Comparison of ENCODE assay signal across 9 mouse cellular contexts in genomic region chr7:29785023-29785422, GRCm38 (mm10). TPM values are rescaled to one million over a fixed set of nuclear protein-coding genes. Genes with fewer than 3 reads are reported as not detected.
DNase-seq lines count a peak whose midpoint lies in the region; ATAC-seq and TF ChIP-seq lines count a peak whose summit lies in the region.
"Had no signal": no experiment of that assay in that cellular context is flagged by ENCODE, and none has a peak within 500 bp of the region (broad histone marks: within the 10 kb centered on the region; RNA-seq: fewer than 3 reads in every experiment).

No protein-coding gene starts in this region.

- no peaks in the 10 kb centered on the region for H3K9me3 ChIP-seq in heart, embryonic 10.5 days
- peaks cover 2% of the 10 kb centered on the region for H3K9me3 ChIP-seq in CH12.LX (replicated peaks; ENCODE audit: low read length)
- no peaks in the 10 kb centered on the region for H3K9me3 ChIP-seq in forebrain, embryonic 15.5 days
- H3K9me3 ChIP-seq in liver, embryonic 14.5 days (ENCODE audit: control insufficient read depth, low read length): no peaks in the 10 kb centered on the region

- no peaks in the 10 kb centered on the region for H3K27me3 ChIP-seq in heart, embryonic 10.5 days (ENCODE audit: insufficient read depth, poor library complexity, severe bottlenecking)
- H3K27me3 ChIP-seq in CH12.LX (replicated peaks): no peaks in the 10 kb centered on the region
- no peaks in the 10 kb centered on the region for H3K27me3 ChIP-seq in forebrain, embryonic 15.5 days
- H3K27me3 ChIP-seq in liver, embryonic 14.5 days (ENCODE audit: control insufficient read depth, insufficient read depth, low read length): no peaks in the 10 kb centered on the region

- 0 out of 2 replicates have a peak overlapping the region, but pooled peaks have one; percentile 3 for H3K4me2 ChIP-seq in CH12.LX (ENCODE audit: insufficient read depth, low read depth, poor library complexity, severe bottlenecking)
- H3K4me2 ChIP-seq in forebrain, embryonic 15.5 days (replicated peaks): peak overlapping the region; percentile 73
- H3K4me2 ChIP-seq in liver, embryonic 14.5 days (ENCODE audit: low read depth): peak overlapping the region; percentile 63

- no peak for TF ChIP-seq CTCF in CH12.LX (conservative IDR thresholded peaks at IDR 0.05 in 1 of 2, IDR thresholded peaks at IDR 0.05 in 1 of 2; ENCODE audit: low read depth in 2 of 2, low read length in 2 of 2)
- TF ChIP-seq CTCF in liver, embryonic 14.5 days (IDR thresholded peaks at IDR 0.05; ENCODE audit: low read depth): no peak

- dilution Hi-C loops in CH12.LX (cut with MboI; ENCODE audit: extremely low pct_ligation_motif_present, extremely low pct_unique_long_range_greater_than_20kb, low sequenced_read_pairs): no loop called here

- H3K4me1 ChIP-seq in heart, embryonic 10.5 days: peaks cover 14% of the 10 kb centered on the region; the same call in 1 of the 2 replicates
- H3K4me1 ChIP-seq in CH12.LX (ENCODE audit: control insufficient read depth in 1 of 2, insufficient read depth in 2 of 2): peaks cover 0 to 14% of the 10 kb centered on the region in 2 experiments; a peak in 2 of 4 replicates
- H3K4me1 ChIP-seq in forebrain, embryonic 15.5 days: peaks cover 30% of the 10 kb centered on the region
- peaks cover 0 to 2% of the 10 kb centered on the region in 2 experiments; a peak in 1 of 4 replicates for H3K4me1 ChIP-seq in liver, embryonic 14.5 days (replicated peaks; ENCODE audit: control insufficient read depth in 2 of 2, insufficient read depth in 2 of 2, low read length in 1 of 2)

- 69% methylated on average over 8 of the region's 8 CpGs for WGBS in heart, embryonic 10.5 days
- WGBS in forebrain, embryonic 15.5 days: 40% methylated on average over 8 of the region's 8 CpGs
- WGBS in liver, embryonic 14.5 days (ENCODE audit: insufficient replicate concordance): 61% methylated on average over 8 of the region's 8 CpGs

- in situ Hi-C loops in CH12.LX (cut with MboI; ENCODE audit: low pct_ligation_motif_present, low pct_unique_long_range_greater_than_20kb, low sequenced_read_pairs): no loop called here

- peak overlapping the region; percentile 93 for H3K4me3 ChIP-seq in heart, embryonic 10.5 days
- peak overlapping the region in 1 of 3 experiments; percentile 66 for H3K4me3 ChIP-seq in CH12.LX (replicated peaks in 1 of 3; ENCODE audit: low read depth in 2 of 3, low read length in 2 of 3, poor library complexity in 1 of 3)
- H3K4me3 ChIP-seq in forebrain, embryonic 15.5 days: peak overlapping the region; percentile 85
- no peak overlapping the region for H3K4me3 ChIP-seq in liver, embryonic 14.5 days (ENCODE audit: insufficient read depth in 1 of 2, low read depth in 2 of 2, low read length in 2 of 2)

- TF ChIP-seq EP300 in CH12.LX (IDR thresholded peaks at IDR 0.05; ENCODE audit: low read length): no peak
- no peak for TF ChIP-seq EP300 in liver, embryonic 14.5 days (IDR thresholded peaks at IDR 0.05; ENCODE audit: low read depth)

- H3K27ac ChIP-seq in heart, embryonic 10.5 days: no peak overlapping the region; the same call in 1 of the 2 replicates
- no peak overlapping the region for H3K27ac ChIP-seq in CH12.LX (ENCODE audit: insufficient read depth, low read depth)
- no peak overlapping the region for H3K27ac ChIP-seq in forebrain, embryonic 15.5 days (replicated peaks)
- H3K27ac ChIP-seq in liver, embryonic 14.5 days: no peak overlapping the region

- no peak for TF ChIP-seq RAD21 in CH12.LX (IDR thresholded peaks at IDR 0.05; ENCODE audit: low read depth, low read length)

- DNase-seq in heart, embryonic 10.5 days (ENCODE audit: low spot score): no peak
- no peak for DNase-seq in heart, adult 18-20 months
- no peak for DNase-seq in CH12.LX (ENCODE audit: extremely low read depth)
- DNase-seq in liver, embryonic 14.5 days (ENCODE audit: low read depth in 3 of 3, low spot score in 3 of 3): no peak
- no peak for DNase-seq in gastrocnemius, postnatal 25 days
- DNase-seq in spleen, postnatal 36 days (ENCODE audit: low spot score in 2 of 2): no peak
- no peak for DNase-seq in MN1 (ENCODE audit: low spot score)
- DNase-seq: gastrocnemius, postnatal 36 days had no signal

- H3K36me3 ChIP-seq in heart, embryonic 10.5 days: peaks cover 32% of the 10 kb centered on the region
- peaks cover 0 to 7% of the 10 kb centered on the region in 2 experiments for H3K36me3 ChIP-seq in CH12.LX (replicated peaks in 1 of 2; ENCODE audit: control insufficient read depth in 1 of 2, insufficient read depth in 1 of 2, low read length in 1 of 2)
- H3K36me3 ChIP-seq in forebrain, embryonic 15.5 days: peaks cover 28% of the 10 kb centered on the region
- H3K36me3 ChIP-seq in liver, embryonic 14.5 days (replicated peaks; ENCODE audit: control insufficient read depth, insufficient read depth, low read depth): no peaks in the 10 kb centered on the region

- H3K9ac ChIP-seq in CH12.LX (ENCODE audit: insufficient read depth, low read depth): no peak overlapping the region
- peak overlapping the region; percentile 85 for H3K9ac ChIP-seq in forebrain, embryonic 15.5 days (replicated peaks)
- H3K9ac ChIP-seq in liver, embryonic 14.5 days (replicated peaks): no peak overlapping the region

- TF ChIP-seq POLR2A in CH12.LX (IDR thresholded peaks at IDR 0.05; ENCODE audit: low read depth, low read length): no peak

- H3K79me2 ChIP-seq in CH12.LX (replicated peaks; ENCODE audit: control insufficient read depth, extremely low read depth, insufficient read depth, poor library complexity, severe bottlenecking): no peaks in the 10 kb centered on the region

- no peak for ATAC-seq in forebrain, embryonic 15.5 days (replicated peaks)
- ATAC-seq in liver, embryonic 14.5 days (ENCODE audit: insufficient read depth): no peak

TF ChIP-seq in CH12.LX, 34 proteins besides CTCF, POLR2A, EP300 and RAD21 (continues in another document):
- TF ChIP-seq BHLHE40 (IDR thresholded peaks at IDR 0.05; ENCODE audit: low read depth, low read length) (no peak), ZNF384 (IDR thresholded peaks at IDR 0.05; ENCODE audit: low read depth, low read length) (no peak), IRF4 (IDR thresholded peaks at IDR 0.05; ENCODE audit: low read depth, low read length) (no peak), ELF1 (IDR thresholded peaks at IDR 0.05; ENCODE audit: low read depth, low read length) (no peak), USF2 (conservative IDR thresholded peaks at IDR 0.05; ENCODE audit: low read depth, low read length) (no peak), GABPA (IDR thresholded peaks at IDR 0.05; ENCODE audit: insufficient replicate concordance, low read depth, low read length) (no peak), TCF12 (IDR thresholded peaks at IDR 0.05; ENCODE audit: low read depth, low read length) (no peak), MAZ (IDR thresholded peaks at IDR 0.05; ENCODE audit: low read depth, low read length) (no peak), MEF2A (IDR thresholded peaks at IDR 0.05; ENCODE audit: borderline replicate concordance, low read depth, low read length) (no peak), PAX5 (IDR thresholded peaks at IDR 0.05; ENCODE audit: low read length) (no peak), MXI1 (IDR thresholded peaks at IDR 0.05; ENCODE audit: low read depth, low read length) (no peak), ZMIZ1 (IDR thresholded peaks at IDR 0.05; ENCODE audit: low read depth, low read length) (no peak)

RNA-seq across cellular contexts. Expression of gene Zfp30, which starts 1.2 kb away (rescaled TPM):
- polyA plus RNA-seq in heart, embryonic 10.5 days (2016; fragmentation: Nextera tagmentation; extraction: Ambion mirVana): 3.7 and 3.8 TPM in 2 replicates
- total RNA-seq in heart, adult 18-20 months (2021): 1 to 10 TPM; 3.4 to 4.2 TPM
- 0.50 and 0.76 TPM in 2 replicates for total RNA-seq in CH12.LX (2012; rRNA removed)
- total RNA-seq in CH12.LX (2014; rRNA removed): 0.54 TPM in 2 replicates
- 0.45 and 0.76 TPM in 2 replicates for polyA plus RNA-seq in CH12.LX (2012; ENCODE audit: insufficient read length, low read depth)
- polyA plus RNA-seq in forebrain, embryonic 15.5 days (2015; fragmentation: Nextera tagmentation; extraction: Ambion mirVana): 17.1 and 17.3 TPM in 2 replicates
- 0.32 and 0.45 TPM in 2 replicates for polyA plus RNA-seq in liver, embryonic 14.5 days (2012; rRNA removed)
- polyA plus RNA-seq in liver, embryonic 14.5 days (2014; fragmentation: Nextera tagmentation; extraction: Ambion mirVana): 0.32 and 0.61 TPM in 2 replicates
- 1 to 10 TPM; 2.2 to 2.8 TPM for total RNA-seq in gastrocnemius, postnatal 25 days (2021)

RNA-seq across cellular contexts. Expression of gene Zfp84, which starts 16.7 kb away (rescaled TPM):
- polyA plus RNA-seq in heart, embryonic 10.5 days (2016; fragmentation: Nextera tagmentation; extraction: Ambion mirVana): 8.3 and 9.8 TPM in 2 replicates
- total RNA-seq in heart, adult 18-20 months (2021): 10 to 100 TPM; 10.9 to 11.4 TPM
- total RNA-seq in CH12.LX (2012; rRNA removed): 9.6 and 10.4 TPM in 2 replicates
- 8.5 and 9.2 TPM in 2 replicates for total RNA-seq in CH12.LX (2014; rRNA removed)
- polyA plus RNA-seq in CH12.LX (2012; ENCODE audit: insufficient read length, low read depth): 7.7 and 7.9 TPM in 2 replicates
- polyA plus RNA-seq in forebrain, embryonic 15.5 days (2015; fragmentation: Nextera tagmentation; extraction: Ambion mirVana): 19.2 and 20.8 TPM in 2 replicates
- 2.2 and 2.8 TPM in 2 replicates for polyA plus RNA-seq in liver, embryonic 14.5 days (2012; rRNA removed)
- polyA plus RNA-seq in liver, embryonic 14.5 days (2014; fragmentation: Nextera tagmentation; extraction: Ambion mirVana): 3.1 and 4.1 TPM in 2 replicates
- total RNA-seq in gastrocnemius, postnatal 25 days (2021): 1 to 10 TPM; 6.4 to 6.9 TPM

RNA-seq across cellular contexts. Expression of gene Zfp790, which starts 30.9 kb away (rescaled TPM):
- polyA plus RNA-seq in heart, embryonic 10.5 days (2016; fragmentation: Nextera tagmentation; extraction: Ambion mirVana): 10.5 and 10.8 TPM in 2 replicates
- total RNA-seq in heart, adult 18-20 months (2021): 1 to 10 TPM; 9.1 to 9.8 TPM
- total RNA-seq in CH12.LX (2012; rRNA removed): 7.6 and 7.8 TPM in 2 replicates
- 4.1 and 5.8 TPM in 2 replicates for total RNA-seq in CH12.LX (2014; rRNA removed)
- polyA plus RNA-seq in CH12.LX (2012; ENCODE audit: insufficient read length, low read depth): 4.4 and 4.6 TPM in 2 replicates
- 31.5 and 32.0 TPM in 2 replicates for polyA plus RNA-seq in forebrain, embryonic 15.5 days (2015; fragmentation: Nextera tagmentation; extraction: Ambion mirVana)
- 1.0 and 1.7 TPM in 2 replicates for polyA plus RNA-seq in liver, embryonic 14.5 days (2012; rRNA removed)
- 3.4 and 4.1 TPM in 2 replicates for polyA plus RNA-seq in liver, embryonic 14.5 days (2014; fragmentation: Nextera tagmentation; extraction: Ambion mirVana)
- 1 to 10 TPM; 7.5 to 8.3 TPM for total RNA-seq in gastrocnemius, postnatal 25 days (2021)

RNA-seq across cellular contexts. Expression of gene Catsperg2, which starts 58.2 kb away (rescaled TPM):
- not detected in 2 replicates for polyA plus RNA-seq in heart, embryonic 10.5 days (2016; fragmentation: Nextera tagmentation; extraction: Ambion mirVana)
- not detected for total RNA-seq in heart, adult 18-20 months (2021)
- 0.04 TPM in 1 of 2 replicates, not detected in the other for total RNA-seq in CH12.LX (2012; rRNA removed)
- not detected in 2 replicates for total RNA-seq in CH12.LX (2014; rRNA removed)
- not detected in 2 replicates for polyA plus RNA-seq in CH12.LX (2012; ENCODE audit: insufficient read length, low read depth)
- 0.19 and 0.49 TPM in 2 replicates for polyA plus RNA-seq in forebrain, embryonic 15.5 days (2015; fragmentation: Nextera tagmentation; extraction: Ambion mirVana)
- 0.01 TPM in 1 of 2 replicates, not detected in the other for polyA plus RNA-seq in liver, embryonic 14.5 days (2012; rRNA removed)
- not detected in 2 replicates for polyA plus RNA-seq in liver, embryonic 14.5 days (2014; fragmentation: Nextera tagmentation; extraction: Ambion mirVana)
- not detected for total RNA-seq in gastrocnemius, postnatal 25 days (2021)
- total RNA-seq: gastrocnemius, postnatal 36 days had no signal

Comparison
In these comparisons a context has a peak if more than half of its experiments do, and no peak if none do; other contexts are left out.
1. H3K4me3 ChIP-seq: peak in heart, embryonic 10.5 days (single experiment) and forebrain, embryonic 15.5 days (single experiment); none in liver, embryonic 14.5 days (0 of 2).
2. H3K4me2 ChIP-seq: peak in every context shown above with its lines; median percentile 73 in forebrain, embryonic 15.5 days; 63 in liver, embryonic 14.5 days; 3 in CH12.LX.